In the genomic region with DNA sequence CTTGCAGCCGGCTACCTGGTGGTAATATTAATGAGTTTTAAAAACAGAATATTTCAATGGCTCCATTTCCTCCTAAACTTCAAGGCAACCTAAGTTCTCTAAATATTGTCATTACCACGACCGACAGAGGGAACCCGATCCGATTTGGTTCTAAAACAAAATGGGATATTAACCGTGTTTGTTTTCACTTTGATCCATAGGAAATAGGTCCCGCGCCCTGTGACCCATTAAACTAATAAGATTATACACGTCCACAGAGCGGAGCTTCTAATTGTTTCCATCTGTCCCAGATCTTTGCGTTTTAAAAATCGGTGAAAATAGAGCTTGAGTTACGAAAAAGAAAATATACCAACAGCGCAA, we compare ENCODE assay signal across 9 mouse cellular contexts.
DNase-seq lines count a peak whose midpoint lies in the region; ATAC-seq and TF ChIP-seq lines count a peak whose summit lies in the region.
"Had no signal": no experiment of that assay in that cellular context is flagged by ENCODE, and none has a peak within 500 bp of the region (broad histone marks: within the 10 kb centered on the region; RNA-seq: fewer than 3 reads in every experiment).

No protein-coding gene starts in this region.

- peaks cover 13% of the 10 kb centered on the region in 2 experiments; a peak in 3 of 4 replicates for H3K4me1 ChIP-seq in heart, embryonic 14.5 days (ENCODE audit: control insufficient read depth in 2 of 2, insufficient read depth in 2 of 2, low read length in 2 of 2)
- H3K4me1 ChIP-seq in ES-Bruce4 (ENCODE audit: control insufficient read depth, insufficient read depth, low read length), result no peaks in the 10 kb centered on the region
- peaks cover 3% of the 10 kb centered on the region; the same call in 1 of the 2 replicates for H3K4me1 ChIP-seq in forebrain, embryonic 15.5 days
- peaks cover 26% of the 10 kb centered on the region for H3K4me1 ChIP-seq in liver, embryonic 13.5 days (replicated peaks)

- no peak for TF ChIP-seq POLR2A in ES-Bruce4 (IDR thresholded peaks at IDR 0.05; ENCODE audit: insufficient read depth, low read length)

- peak overlapping the region; percentile 78 for H3K4me2 ChIP-seq in heart, embryonic 14.5 days (ENCODE audit: low read length)
- H3K4me2 ChIP-seq in forebrain, embryonic 15.5 days (replicated peaks), result peak overlapping the region; percentile 27
- peak overlapping the region; percentile 75 for H3K4me2 ChIP-seq in liver, embryonic 13.5 days

- no peaks in the 10 kb centered on the region for H3K9me3 ChIP-seq in heart, embryonic 14.5 days (ENCODE audit: control insufficient read depth, low read length)
- H3K9me3 ChIP-seq in ES-Bruce4 (replicated peaks; ENCODE audit: control insufficient read depth, insufficient read depth, low read length, poor library complexity, severe bottlenecking), result no peaks in the 10 kb centered on the region
- H3K9me3 ChIP-seq in forebrain, embryonic 15.5 days, result no peaks in the 10 kb centered on the region
- H3K9me3 ChIP-seq in liver, embryonic 13.5 days (replicated peaks), result no peaks in the 10 kb centered on the region

- DNase-seq in heart, postnatal 14 days, result no peak
- no peak for DNase-seq in liver, embryonic 13.5 days
- DNase-seq in cerebellum, adult 11 months, result no peak
- DNase-seq in adrenal gland, adult 8-10 months, result no peak
- no peak for DNase-seq in adrenal gland, adult 18-20 months (ENCODE audit: low spot score in 2 of 2)
- DNase-seq: right cerebral cortex, postnatal 4 days had no signal

- H3K36me3 ChIP-seq in heart, embryonic 14.5 days (ENCODE audit: control insufficient read depth, insufficient read depth, low read length), result no peaks in the 10 kb centered on the region
- H3K36me3 ChIP-seq in ES-Bruce4 (ENCODE audit: control insufficient read depth, insufficient read depth, low read length, poor library complexity, severe bottlenecking), result no peaks in the 10 kb centered on the region
- H3K36me3 ChIP-seq in forebrain, embryonic 15.5 days, result no peaks in the 10 kb centered on the region
- no peaks in the 10 kb centered on the region for H3K36me3 ChIP-seq in liver, embryonic 13.5 days

- no peak for TF ChIP-seq EP300 in ES-Bruce4 (IDR thresholded peaks at IDR 0.05; ENCODE audit: insufficient read depth, low read depth, low read length)

- H3K27ac ChIP-seq in heart, embryonic 14.5 days (replicated peaks in 1 of 2; ENCODE audit: control insufficient read depth in 1 of 2, insufficient read depth in 1 of 2, low read depth in 2 of 2, low read length in 2 of 2), result no peak overlapping the region
- no peak overlapping the region for H3K27ac ChIP-seq in ES-Bruce4 (ENCODE audit: insufficient read depth, low read length)
- H3K27ac ChIP-seq in forebrain, embryonic 15.5 days (replicated peaks), result no peak overlapping the region
- no peak overlapping the region for H3K27ac ChIP-seq in liver, embryonic 13.5 days

- H3K9ac ChIP-seq in heart, embryonic 14.5 days (ENCODE audit: low read length), result peak overlapping the region; percentile 5; the same call in 1 of the 2 replicates
- H3K9ac ChIP-seq in ES-Bruce4 (ENCODE audit: low read depth, poor library complexity, severe bottlenecking), result peak overlapping the region; percentile 66
- no peak overlapping the region for H3K9ac ChIP-seq in forebrain, embryonic 15.5 days (replicated peaks)
- H3K9ac ChIP-seq in liver, embryonic 13.5 days, result 0 out of 2 replicates have a peak overlapping the region, but pooled peaks have one; percentile 14

- WGBS in heart, embryonic 14.5 days, result under 1% methylated on average over 14 of the region's 14 CpGs
- WGBS in forebrain, embryonic 15.5 days, result 1% methylated on average over 14 of the region's 14 CpGs
- under 1% methylated on average over 14 of the region's 14 CpGs for WGBS in liver, embryonic 13.5 days (ENCODE audit: insufficient replicate concordance)

- peak overlapping the region; percentile 26 to 41 for H3K4me3 ChIP-seq in heart, embryonic 14.5 days (ENCODE audit: control insufficient read depth in 1 of 2, insufficient read depth in 1 of 2, low read depth in 1 of 2, low read length in 2 of 2)
- H3K4me3 ChIP-seq in ES-Bruce4 (ENCODE audit: low read depth, low read length), result peak overlapping the region; percentile 57
- peak overlapping the region; percentile 14; the same call in 1 of the 2 replicates for H3K4me3 ChIP-seq in forebrain, embryonic 15.5 days
- H3K4me3 ChIP-seq in liver, embryonic 13.5 days (replicated peaks), result peak overlapping the region; percentile 51

- intact Hi-C loops in heart, postnatal 14 days (cut with DNase I), result loop anchor here (5.0 kb wide), 1 partner anchor 1080 kb away; no protein-coding TSS in a partner anchor

- ATAC-seq in heart, embryonic 14.5 days (ENCODE audit: insufficient number of reproducible peaks, insufficient read depth, low FRiP score, low read depth), result no peak
- no peak for ATAC-seq in forebrain, embryonic 15.5 days (replicated peaks)
- ATAC-seq in liver, embryonic 13.5 days (ENCODE audit: low read depth), result no peak

- no peak for TF ChIP-seq CTCF in ES-Bruce4 (IDR thresholded peaks at IDR 0.05; ENCODE audit: low read depth, low read length)

- H3K27me3 ChIP-seq in heart, embryonic 14.5 days (ENCODE audit: control insufficient read depth, insufficient read depth, low read length), result peaks cover 61% of the 10 kb centered on the region
- H3K27me3 ChIP-seq in ES-Bruce4 (ENCODE audit: control insufficient read depth, insufficient read depth, low read length, poor library complexity, severe bottlenecking), result peaks cover 23% of the 10 kb centered on the region
- peaks cover 89% of the 10 kb centered on the region for H3K27me3 ChIP-seq in forebrain, embryonic 15.5 days
- H3K27me3 ChIP-seq in liver, embryonic 13.5 days, result peaks cover 87% of the 10 kb centered on the region

Comparison
In these comparisons a context has a peak if more than half of its experiments do, and no peak if none do; other contexts are left out.
1. H3K4me2 ChIP-seq: peak in every context shown above with its lines; median percentile 78 in heart, embryonic 14.5 days; 75 in liver, embryonic 13.5 days; 27 in forebrain, embryonic 15.5 days.